Mouse (Mus musculus) urinary bladder, adult 18-20 months (tissue): Measurements from ENCODE around the gene Tmem151b.

Experiments used
- DNase-seq, 2 experiments: peaks; one replicate each; pipeline ENCODE4 v3.0.0; 2022; ENCODE audit warnings: low spot score in 2 of 2, mixed read lengths in 2 of 2

Tmem151b gene

DNA sequence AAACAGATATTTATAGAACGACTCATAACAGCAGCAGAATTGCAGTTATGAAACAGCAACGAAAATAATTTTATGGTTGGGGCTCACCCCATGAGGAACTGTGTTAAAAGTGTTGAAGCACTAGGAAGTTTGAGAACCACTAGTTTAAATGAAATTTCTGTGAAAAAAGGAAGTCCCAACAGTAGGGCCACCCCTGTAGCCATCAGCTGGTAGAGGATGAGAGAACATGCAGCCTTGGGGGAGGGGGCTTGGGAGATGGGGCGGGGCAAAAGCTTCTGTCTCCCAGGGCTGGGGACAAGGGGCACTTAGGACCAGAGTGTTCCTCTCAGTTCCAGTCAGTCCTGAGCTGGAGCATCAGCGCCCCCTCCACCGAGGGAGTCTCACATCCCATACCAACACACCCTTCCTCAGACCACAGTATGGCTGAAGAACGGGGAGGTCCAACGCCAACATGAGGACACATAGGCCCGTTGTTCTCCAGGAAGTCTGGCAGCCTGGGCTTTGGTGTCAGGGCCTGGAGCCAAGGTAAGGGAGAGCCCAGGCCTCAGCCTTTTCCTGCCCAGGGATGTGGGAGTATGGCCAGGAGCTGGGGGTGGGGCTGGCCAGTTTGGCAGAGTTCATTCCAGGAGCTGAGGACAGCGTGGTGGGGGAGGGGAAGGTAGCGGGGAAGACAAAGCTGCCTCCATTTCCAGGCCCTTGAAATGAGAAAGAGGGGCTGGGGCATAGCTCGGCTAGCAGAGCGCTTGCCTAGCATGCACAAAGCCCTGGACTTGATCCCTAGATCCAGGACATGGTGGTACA is 34.8 kb upstream of the Tmem151b start:
- DNase-seq = peak in 1 of 2 experiments; percentile 59

DNA sequence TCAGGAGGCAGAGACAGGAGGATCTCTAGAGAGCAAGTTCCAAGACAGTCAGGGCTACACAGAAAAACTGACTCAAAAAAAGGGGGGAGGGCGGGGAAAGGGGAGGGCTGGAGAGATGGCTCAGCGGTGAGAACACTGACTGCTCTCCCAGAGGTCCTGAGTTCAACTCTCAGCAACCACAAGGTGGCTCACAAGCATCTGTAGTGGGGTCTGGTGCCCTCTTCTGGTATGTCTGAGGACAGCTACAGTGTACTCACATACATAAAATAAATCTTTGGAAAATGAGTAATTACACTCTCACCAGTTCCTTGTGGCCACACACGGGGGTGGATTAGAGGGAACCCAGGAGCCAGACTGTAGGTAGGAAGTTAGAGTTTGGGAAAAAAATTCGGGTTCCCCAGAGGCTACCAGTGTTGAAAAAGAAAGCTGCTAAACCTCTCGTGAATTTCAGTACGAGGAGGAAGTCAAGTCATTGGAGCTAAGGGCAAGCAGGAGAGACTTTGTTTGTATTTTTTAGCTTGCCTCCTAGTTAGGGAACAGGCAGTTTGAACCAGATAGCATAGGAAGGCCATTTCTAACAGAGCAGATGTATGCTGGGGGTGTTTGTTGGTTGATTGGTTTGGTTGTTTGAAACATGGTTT is 33.4 kb upstream of the Tmem151b start:
- no peak for DNase-seq

DNA sequence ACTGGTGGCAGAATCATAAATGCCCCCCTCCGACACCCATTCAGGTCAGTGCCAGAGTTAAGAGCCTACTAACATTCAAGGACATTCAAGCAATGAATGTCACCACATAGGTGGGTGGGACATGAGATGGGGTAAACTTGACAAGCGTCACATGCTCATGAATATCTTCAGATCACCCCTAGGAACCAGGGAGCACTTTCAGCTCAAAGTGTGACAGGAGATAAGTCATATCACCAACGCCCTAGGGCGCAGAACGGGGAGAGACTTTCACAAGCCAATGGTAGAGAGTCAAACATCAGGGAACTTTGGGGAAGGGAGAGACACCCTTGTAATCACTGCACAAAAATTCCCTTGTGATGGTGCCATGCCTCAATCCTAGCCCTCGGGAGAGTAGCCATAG is 32.7 kb upstream of the Tmem151b start:
- DNase-seq = no peak

DNA sequence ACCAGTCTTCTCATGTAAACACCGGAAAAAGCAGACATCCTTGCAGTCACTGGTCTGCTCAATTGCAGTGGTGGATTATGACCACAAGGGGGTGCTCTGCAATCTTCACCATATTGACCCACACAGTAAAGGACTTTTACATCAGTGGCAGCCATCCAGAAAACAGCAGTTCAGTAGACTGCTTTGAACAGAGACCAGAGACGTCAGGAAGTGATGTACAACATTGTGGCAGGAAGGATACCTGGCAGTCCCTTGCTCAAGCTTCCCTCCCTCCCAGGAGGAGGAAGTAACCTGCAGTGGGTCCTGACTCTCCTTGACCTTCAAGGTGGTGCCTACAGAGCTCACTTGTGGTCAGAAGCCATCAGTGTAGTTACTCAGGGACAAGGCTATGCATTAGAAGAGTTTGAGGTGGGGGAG is 32.1 kb upstream of the Tmem151b start:
- no peak for DNase-seq

DNA sequence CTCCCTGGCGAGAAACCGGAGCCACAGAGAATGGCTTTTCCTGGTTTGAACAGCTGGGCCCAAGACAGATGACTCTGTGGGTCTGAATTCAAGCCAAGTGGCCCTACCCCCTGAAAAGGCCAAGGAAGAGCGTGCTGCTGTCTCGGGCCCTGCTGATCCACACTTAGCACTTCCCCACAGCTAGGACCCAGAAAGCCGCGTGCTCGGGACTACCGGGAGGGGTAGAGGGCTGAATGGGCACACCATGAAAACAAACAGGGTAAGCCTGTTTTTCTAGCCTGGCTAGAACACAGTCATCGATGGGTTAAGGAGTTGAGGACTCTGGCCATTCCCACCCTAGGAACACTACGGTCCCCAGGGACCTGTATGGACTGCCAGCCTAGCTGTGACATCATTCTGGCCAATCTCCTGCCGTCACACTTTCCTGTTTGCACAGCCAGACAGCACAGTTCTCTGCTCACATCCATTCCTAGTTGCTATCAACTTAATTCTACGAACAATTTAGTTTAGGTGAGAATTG is 31.5 kb upstream of the Tmem151b start:
- DNase-seq = no peak

DNA sequence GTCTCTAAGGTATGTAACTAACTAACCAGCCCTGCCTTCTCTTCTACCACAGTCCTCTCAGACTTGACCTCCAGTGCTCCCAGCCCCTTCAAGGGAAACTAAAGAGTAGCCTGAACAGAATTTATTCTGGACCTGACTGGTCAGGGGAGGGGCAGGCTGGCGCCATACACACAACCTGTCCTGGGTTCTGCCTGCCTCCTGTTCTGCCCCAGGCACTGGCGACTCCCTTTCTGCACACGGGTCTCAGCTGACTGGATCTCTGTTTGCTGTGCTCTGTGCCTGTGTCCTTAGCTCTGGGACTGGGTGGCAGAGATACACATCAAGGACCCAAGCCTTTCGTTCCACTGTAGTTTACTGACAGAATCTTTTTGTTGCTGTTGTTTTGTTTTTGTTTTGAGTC is 30.1 kb upstream of the Tmem151b start:
- no peak for DNase-seq

DNA sequence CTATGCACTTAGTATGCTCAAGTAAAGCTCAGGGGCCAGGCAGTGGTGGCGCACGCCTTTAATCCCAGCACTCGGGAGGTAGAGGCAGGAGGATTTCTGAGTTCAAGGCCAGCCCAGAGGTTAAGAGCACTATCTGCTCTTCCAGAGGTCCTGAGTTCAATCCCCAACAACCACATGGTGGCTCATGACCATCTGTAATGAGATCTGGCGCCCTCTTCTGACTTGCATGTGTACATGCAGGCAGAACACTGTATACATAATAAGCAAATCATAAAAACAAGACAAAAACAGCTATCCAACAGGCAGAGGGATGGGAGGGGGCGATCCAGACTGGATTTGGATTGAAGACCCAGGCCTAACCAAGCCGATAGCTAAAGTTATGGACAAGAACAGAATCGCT is 29.4 kb upstream of the Tmem151b start:
- no peak for DNase-seq

DNA sequence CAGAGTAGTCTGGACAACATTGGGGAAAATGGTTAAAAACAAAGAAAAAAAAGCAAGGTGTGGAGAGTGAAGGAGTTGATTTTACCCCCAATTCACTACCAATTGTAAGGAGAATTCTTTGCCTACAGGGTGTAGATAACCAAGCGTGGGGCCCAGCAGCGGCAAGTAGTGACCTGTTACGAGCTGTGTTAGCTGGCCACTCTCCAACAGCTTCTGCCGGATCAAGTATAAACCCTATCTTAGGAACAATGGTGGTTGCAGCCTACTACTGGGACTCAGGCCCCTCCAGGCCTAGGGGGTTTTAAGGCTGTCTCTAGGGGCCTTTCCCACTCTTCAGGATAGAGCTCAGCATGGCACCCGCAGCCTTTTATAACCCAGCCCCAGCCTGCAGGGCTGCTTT is 28.8 kb upstream of the Tmem151b start:
- DNase-seq = no peak

DNA sequence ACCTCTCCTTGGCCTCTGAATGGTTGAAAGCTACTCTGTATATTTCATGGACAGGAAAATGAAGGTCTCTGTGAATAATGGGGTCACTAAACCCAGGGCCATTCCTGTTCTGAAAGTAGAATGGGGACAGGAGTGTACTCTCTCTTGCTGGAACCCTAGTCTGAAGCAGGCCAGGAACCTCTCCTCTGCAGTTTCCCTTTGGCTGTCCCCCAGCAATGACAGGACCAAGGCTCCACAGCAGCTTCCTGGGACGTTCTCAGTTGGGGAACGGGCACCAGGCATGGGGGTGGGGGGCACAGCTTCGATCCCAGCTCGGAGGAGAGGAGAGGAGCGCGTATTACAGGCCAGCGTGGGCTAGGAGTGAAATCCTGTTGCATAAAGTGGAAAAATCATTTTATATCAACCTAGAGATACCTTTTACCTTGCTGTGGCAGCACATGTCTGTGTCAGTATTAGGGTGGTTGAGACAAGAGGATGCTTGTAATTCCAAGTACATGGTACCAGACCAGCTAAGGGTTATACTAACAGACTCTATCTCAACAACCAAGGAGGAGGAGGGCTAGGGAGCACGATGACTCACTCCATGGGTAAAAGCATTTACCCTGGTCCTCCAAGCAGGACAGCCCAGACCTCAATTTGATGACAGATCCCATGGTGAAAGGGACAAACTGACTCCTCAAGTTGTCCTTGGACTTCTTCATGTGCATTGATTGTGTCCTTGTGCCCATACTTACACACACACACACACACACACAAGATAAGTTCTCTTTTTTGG is 25.8 kb upstream of the Tmem151b start:
- no peak for DNase-seq

DNA sequence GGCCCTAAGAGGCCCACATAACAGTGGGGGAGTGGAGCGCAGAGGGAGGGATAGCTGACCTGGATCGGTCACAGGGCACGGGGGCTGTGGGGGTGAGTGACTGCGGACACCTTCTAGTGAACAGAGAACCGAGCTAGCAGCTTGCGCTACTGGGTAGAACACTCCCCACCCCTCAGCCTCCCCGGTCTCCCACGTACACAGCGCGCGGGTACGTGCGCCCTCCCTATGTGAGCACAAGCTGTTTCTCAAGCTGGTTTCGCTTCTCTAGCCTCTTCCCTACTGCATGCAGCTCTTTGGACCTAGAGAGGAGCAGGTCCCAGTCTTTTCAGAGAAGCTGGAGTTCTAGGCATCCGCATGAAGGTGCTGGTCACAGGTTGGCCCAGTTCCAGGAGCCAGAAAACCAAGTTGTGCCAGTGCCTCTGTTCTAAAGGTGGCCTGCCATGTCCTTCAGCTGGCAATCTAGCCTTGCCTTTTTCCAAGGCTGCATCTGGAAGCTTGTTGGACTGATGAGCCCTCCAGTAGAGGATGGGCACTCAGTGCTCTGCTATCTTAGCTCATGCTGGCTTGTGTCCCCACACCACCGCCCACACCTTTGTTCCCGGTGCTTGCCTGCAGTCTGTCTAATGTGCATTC is 24.8 kb upstream of the Tmem151b start:
- DNase-seq = peak; percentile 54 to 68

DNA sequence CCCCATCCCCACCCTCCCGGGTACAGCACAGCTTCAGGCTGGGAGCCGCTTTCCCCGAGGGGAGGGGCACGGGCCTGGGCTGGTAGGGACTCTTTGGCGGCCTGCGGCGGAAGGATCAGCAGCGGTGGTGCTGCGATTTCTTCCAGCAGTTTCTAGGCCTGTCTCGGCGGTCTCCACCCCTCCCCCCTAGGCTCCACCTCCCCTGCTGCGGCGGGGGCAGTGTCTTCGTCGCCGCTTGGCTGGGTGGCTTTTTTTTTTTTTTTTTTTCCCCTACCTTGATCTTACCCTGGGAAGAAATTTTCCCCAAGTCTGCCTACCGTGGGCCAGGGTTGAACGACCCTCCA is 24.3 kb upstream of the Tmem151b start:
- DNase-seq = peak; percentile 94 to 98

DNA sequence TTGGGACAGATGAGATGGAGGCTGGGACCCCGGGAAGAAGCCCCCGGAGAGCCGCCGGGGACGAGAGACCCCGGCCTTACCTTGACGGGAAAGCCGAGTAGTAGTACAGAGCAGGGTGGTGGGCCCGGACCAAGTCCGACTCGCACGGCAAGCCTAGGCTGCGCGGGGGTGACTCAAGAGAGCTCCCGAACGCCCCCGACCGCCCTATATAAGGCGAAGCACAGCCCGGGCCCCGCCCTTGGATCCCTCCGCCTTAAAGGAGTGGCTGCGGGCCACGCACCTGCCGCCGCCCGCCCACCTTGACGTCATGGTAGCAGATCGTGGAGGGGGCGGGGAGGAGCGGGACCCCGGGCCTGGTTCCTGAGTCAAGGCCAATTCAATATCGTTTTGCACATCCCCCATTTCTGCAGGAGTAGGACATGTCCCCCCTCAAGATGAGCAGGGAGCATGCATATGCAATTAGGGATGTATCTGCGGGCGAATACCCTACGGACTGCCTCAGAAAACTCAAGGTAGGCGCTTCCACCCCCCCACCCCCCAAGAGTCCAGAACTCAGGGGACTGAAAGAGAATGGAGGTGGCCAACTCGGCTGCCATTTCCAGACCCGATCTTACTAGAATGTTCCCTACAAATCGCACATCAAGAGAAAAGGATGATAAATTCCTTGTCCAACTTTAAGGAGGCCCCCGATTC is 23.8 kb upstream of the Tmem151b start, which contains the start of gene Hsp90ab1:
TSS of gene Hsp90ab1 (minus strand) at position 185 of the 693 bp plus-strand sequence.
- DNase-seq = peak; percentile 99 to 100

DNA sequence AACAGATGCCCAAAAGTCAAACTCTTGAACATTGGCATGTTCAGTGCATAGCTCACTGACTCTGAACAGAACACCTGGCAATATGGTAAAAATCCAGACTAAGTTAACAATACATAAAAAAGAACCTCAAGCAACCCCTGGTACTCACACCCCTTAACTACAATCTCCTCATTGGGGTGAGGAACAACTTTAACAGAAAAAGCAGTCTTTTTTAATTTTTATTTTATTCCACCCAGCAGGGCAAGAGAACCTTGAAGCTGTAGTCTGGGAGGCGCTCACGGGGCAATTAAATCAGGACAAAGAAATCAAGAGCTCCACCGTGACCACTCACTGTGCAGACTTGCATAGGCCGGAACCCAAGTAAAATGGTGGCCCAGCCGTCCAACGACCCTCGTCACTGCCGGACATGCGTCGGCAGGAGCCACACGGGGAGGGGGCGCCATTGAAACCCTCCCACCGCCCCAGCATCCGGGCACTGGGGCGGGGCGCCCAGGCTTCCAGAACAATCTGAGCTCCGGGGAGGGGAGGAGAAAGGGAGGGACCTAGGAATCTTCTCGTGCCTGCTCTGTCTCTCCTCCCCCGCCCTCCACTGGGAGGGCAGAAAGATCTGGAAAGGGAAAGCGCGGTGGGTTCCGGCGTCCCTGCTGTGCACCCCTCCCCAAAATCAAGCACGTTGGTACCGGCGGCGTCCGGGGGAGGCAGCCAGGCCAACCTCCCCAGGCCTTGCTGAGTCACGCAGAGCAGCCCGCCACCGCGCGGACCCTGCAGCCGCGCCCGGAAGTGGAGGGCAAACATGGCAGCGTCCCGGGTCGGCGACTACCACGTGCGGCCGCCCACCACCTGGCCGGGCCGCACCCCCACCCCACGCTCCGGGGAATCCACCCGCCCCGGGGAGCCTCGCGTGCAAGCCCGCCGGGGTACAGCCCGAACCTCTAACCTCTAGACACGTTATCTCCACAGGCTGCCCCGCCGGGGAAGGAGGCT is 22.9 kb upstream of the Tmem151b start:
- peak in 1 of 2 experiments; percentile 65 for DNase-seq

DNA sequence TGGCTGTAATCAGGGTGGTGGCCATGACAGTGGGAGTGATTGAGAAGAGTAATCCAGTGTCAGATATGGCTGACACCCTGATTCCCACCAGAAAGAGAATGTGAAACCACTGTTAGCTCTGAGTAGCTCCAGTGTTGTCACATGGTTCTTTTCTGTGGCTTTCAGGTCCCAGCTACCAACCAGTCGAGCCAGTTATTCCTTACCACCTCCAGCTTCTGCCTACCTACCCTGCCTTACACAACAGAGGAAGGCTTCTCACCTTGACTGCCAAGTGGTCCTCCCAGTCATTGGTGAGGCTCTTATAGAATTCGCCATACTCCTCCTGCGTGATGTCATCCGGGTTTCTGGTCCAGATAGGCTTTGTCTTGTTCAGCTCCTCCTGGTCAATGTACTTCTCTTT is 20.5 kb upstream of the Tmem151b start:
- no peak for DNase-seq

DNA sequence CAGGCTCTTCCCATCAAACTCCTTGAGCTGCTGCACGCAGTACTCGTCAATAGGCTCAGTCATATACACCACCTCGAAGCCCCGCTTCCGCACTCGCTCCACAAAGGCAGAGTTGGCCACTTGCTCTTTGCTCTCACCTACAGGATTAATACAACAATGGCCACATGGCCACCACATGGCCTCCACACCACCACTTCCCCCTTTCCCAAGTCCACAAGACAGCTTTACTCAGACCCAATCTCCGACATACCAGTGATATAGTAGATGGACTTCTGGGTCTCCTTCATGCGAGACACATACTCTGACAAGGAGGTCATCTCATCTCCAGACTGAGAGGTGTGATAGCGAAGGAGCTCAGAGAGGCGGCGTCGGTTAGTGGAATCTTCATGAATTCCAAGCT is 19.5 kb upstream of the Tmem151b start:
- DNase-seq = no peak

DNA sequence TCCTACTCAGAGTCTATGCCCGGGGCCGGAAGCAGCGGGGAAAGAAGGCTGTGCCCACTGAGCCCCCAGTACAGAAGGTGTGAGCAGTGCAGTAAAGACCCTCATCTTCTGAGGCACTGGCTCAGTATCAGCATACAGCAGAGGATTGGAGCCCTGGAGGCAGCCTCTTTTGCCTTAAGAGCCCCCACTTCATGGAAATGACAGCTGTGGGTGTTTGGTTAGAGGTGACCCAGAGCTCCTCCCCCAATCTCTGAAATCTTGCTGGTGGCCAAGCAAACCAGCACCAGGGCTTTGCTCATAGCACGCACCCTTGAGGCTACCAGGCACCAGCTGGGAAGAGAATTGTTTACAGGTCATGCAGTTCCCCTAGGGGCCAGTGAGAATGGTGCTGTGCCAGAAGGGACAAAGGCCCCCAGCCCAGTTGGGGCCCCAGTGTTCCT is 17.7 kb upstream of the Tmem151b start:
- no peak for DNase-seq

DNA sequence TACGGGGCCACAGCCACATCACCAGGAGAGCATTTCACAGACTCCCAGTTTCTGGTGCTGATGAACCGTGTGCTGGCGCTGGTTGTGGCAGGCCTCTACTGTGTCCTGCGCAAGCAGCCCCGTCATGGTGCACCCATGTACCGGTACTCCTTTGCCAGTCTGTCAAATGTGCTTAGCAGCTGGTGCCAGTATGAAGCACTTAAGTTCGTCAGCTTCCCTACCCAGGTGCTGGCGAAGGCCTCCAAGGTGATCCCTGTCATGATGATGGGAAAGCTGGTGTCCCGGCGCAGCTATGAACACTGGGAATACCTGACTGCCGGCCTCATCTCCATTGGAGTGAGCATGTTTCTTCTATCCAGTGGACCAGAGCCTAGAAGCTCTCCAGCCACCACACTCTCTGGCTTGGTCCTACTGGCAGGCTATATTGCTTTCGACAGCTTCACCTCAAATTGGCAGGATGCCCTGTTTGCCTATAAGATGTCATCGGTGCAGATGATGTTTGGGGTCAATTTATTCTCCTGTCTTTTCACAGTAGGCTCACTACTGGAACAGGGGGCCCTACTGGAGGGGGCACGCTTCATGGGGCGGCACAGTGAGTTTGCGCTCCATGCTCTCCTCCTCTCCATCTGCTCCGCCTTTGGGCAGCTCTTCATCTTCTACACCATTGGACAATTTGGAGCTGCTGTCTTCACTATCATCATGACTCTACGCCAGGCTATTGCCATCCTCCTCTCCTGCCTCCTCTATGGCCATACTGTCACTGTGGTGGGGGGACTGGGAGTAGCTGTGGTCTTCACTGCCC is 17.1 kb upstream of the Tmem151b start:
- DNase-seq = no peak

DNA sequence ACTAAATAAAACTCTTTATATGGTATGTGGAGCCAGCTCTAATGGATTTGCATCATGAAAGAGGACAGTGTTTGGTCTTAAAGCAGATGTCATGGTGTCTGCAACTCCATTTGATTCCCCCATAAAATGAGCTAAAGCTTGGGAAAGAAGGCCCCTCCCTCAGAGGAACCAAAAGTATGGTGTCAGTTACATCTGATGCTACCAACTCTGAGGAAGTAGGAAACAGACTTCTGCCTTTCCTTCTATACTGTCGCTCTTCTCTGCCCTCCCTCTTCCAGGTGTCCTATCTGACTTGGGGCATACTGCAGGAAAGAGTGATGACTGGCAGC is 16.5 kb upstream of the Tmem151b start:
- no peak for DNase-seq

DNA sequence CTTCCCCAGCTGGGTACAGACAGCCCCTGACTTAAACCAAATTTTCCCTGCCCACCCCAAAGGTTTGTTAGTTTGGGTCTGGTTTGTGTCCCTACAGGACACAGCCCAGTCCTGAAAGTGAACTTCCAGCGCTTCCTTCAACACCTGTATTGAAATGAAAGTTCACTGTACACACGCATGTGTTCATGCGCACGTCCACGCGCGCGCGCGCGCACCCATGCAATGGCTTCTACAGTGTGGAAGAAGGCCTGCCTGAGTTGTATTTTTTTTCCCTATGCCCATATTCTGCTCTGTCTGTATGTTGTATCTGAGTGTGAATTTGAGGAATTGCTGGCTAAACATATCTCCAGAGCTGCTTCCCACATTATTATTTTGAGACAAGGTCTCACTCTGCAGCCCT is 15.6 kb upstream of the Tmem151b start:
- no peak for DNase-seq
